Mouse (Mus musculus) erythroblast, embryonic 14.5 days (primary cell): Measurements from ENCODE around the gene Slc25a5.

Source experiments
- GATA1 ChIP-seq: IDR thresholded peaks from 2 replicates; pipeline ENCODE4 v1.6.1; 2012; ENCODE audit warnings: low read length, inconsistent platforms, mixed read lengths
- TAL1 ChIP-seq: IDR thresholded peaks from 3 replicates; pipeline ENCODE4 v1.6.1; 2012; ENCODE audit warnings: low read length, inconsistent platforms, mixed read lengths

DNA sequence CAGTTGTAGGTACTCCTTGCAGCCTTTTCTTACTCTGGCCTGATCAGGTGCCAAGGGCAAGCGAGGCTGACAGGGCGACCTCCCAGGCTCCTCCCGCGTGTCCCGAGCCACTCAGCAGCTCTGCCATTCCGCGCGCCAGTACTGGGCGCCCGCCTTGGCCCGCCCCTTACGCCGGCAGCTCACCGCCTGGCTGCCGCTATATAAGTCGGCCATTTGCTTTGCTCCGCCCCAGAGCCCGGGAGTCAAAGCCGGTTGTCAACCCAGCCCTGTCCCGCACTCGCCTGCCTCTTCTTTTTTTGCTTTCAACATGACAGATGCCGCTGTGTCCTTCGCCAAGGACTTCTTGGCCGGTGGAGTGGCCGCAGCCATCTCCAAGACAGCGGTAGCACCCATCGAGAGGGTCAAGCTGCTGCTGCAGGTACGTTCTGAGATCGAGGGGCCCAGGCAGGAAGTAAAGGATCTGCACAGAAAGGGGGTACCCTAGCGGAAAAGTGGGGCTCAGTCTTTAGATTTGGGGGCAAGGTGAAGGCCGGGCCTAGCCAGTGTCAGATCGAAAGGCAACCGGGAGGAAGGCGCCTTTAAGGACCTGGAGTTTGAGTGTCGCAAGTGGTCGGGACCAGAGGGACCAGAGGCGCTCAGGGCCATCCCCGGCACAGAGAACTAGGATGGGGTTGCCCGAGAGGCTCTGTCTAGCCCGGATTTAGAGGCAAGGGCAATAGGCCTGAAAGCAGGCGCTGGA is at the start of gene Slc25a5:
- TF ChIP-seq GATA1 (no peak), TAL1 (no peak)
